Mouse (Mus musculus): ENCODE results near the gene Olfr352. TPM values are rescaled to one million over a fixed set of nuclear protein-coding genes. Genes with fewer than 3 reads are reported as not detected.

The Olfr352 gene
- not detected in 2 replicates for polyA plus RNA-seq (2012; rRNA removed)

GRCm38 (mm10) chr2:36868160-36868559, at the start of gene Olfr352:
Gene Olfr352, plus strand, starts transcription at chr2:36868460.

GRCm38 (mm10) chr2:36846010-36846409, 22.2 kb upstream of the Olfr352 start, which contains the start of gene Olfr350:
Gene Olfr350, plus strand, starts transcription at chr2:36846310.

GRCm38 (mm10) chr2:36862560-36862959, 5.7 kb upstream of the Olfr352 start, which contains the start of gene Olfr351:
Gene Olfr351, minus strand, starts transcription at chr2:36862660.

GRCm38 (mm10) chr2:36892836-36893235, 24.6 kb downstream of the Olfr352 start, which contains the start of gene Olfr353:
Gene Olfr353, minus strand, starts transcription at chr2:36892936.

GRCm38 (mm10) chr2:36905380-36905779, 37.1 kb downstream of the Olfr352 start, which contains the start of gene Olfr354:
Gene Olfr354, plus strand, starts transcription at chr2:36905680.

Other genes starting within 250 kb of the Olfr352 start
- not detected in 2 replicates for gene Olfr345, start 228.4 kb upstream of the Olfr352 start, polyA plus RNA-seq (2012; rRNA removed)
- gene Olfr346, start 182.7 kb upstream of the Olfr352 start, polyA plus RNA-seq (2012; rRNA removed), result not detected in 2 replicates
- not detected in 2 replicates for gene Olfr347, start 136.6 kb upstream of the Olfr352 start, polyA plus RNA-seq (2012; rRNA removed)
- gene Olfr348, start 84.2 kb upstream of the Olfr352 start, polyA plus RNA-seq (2012; rRNA removed), result not detected in 2 replicates
- gene Olfr50, start 77.9 kb upstream of the Olfr352 start, polyA plus RNA-seq (2012; rRNA removed), result not detected in 2 replicates
- gene Olfr3, start 51.4 kb upstream of the Olfr352 start, polyA plus RNA-seq (2012; rRNA removed), result not detected in 2 replicates
- gene Olfr350, start 22.1 kb upstream of the Olfr352 start, polyA plus RNA-seq (2012; rRNA removed), result not detected in 2 replicates
- not detected in 2 replicates for gene Olfr351, start 5.8 kb upstream of the Olfr352 start, polyA plus RNA-seq (2012; rRNA removed)
- not detected in 2 replicates for gene Olfr353, start 24.5 kb downstream of the Olfr352 start, polyA plus RNA-seq (2012; rRNA removed)
- gene Olfr354, start 37.2 kb downstream of the Olfr352 start, polyA plus RNA-seq (2012; rRNA removed), result not detected in 2 replicates
- not detected in 2 replicates for gene Olfr355, start 60.4 kb downstream of the Olfr352 start, polyA plus RNA-seq (2012; rRNA removed)
- gene Olfr356, start 68.7 kb downstream of the Olfr352 start, polyA plus RNA-seq (2012; rRNA removed), result not detected in 2 replicates
- not detected in 2 replicates for gene Olfr357, start 125.4 kb downstream of the Olfr352 start, polyA plus RNA-seq (2012; rRNA removed)
- gene Olfr358, start 140.9 kb downstream of the Olfr352 start, polyA plus RNA-seq (2012; rRNA removed), result not detected in 2 replicates
- gene Olfr360, start 197.3 kb downstream of the Olfr352 start, polyA plus RNA-seq (2012; rRNA removed), result not detected in 2 replicates
- not detected in 2 replicates for gene Olfr361, start 220.8 kb downstream of the Olfr352 start, polyA plus RNA-seq (2012; rRNA removed)
- not detected in 2 replicates for gene Olfr362, start 249.4 kb downstream of the Olfr352 start, polyA plus RNA-seq (2012; rRNA removed)